Mouse (Mus musculus): ENCODE data around the gene Mettl23. TPM values are rescaled to one million over a fixed set of nuclear protein-coding genes. Genes with fewer than 3 reads are reported as not detected.
"Not testable (repeated sequence)": the region's sequence is repeated elsewhere in the genome, so short reads cannot be mapped to it uniquely, and the experiment has no call there.

The Mettl23 gene
- polyA plus RNA-seq, 1 experiment from 2014 or later = 88.5 TPM

GRCm38 (mm10) chr11:116840748-116841147 is 2.3 kb upstream of the Mettl23 start:
- Histone ChIP-seq H3K4me1 (replicated peaks; ENCODE audit: control insufficient read depth, insufficient read depth, low read length) (peaks cover 38% of the 10 kb centered on the region), H3K9ac (replicated peaks; ENCODE audit: low read depth, low read length) (peak overlapping the region; percentile 11; the same call in 1 of the 2 replicates), H3K4me2 (ENCODE audit: low read length) (peak overlapping the region; percentile 79), H3K9me3 (ENCODE audit: control insufficient read depth, low read length) (no peaks in the 10 kb centered on the region), H3K27me3 (replicated peaks; ENCODE audit: control insufficient read depth, insufficient read depth, low read length) (no peaks in the 10 kb centered on the region), H3K36me3 (ENCODE audit: control insufficient read depth, insufficient read depth) (peaks cover 23% of the 10 kb centered on the region), H3K4me3 (replicated peaks; ENCODE audit: low read length) (no peak overlapping the region), H3K27ac (ENCODE audit: low read length) (no peak overlapping the region)
- no peak for ATAC-seq
- WGBS = 85% methylated on average over 4 of the region's 4 CpGs

GRCm38 (mm10) chr11:116842531-116843260 is 382 bp upstream of the Mettl23 start:
- peak overlapping the region; percentile 83 for H3K4me3 ChIP-seq (replicated peaks; ENCODE audit: low read length)
- H3K4me1 ChIP-seq (replicated peaks; ENCODE audit: control insufficient read depth, insufficient read depth, low read length) = peaks cover 38% of the 10 kb centered on the region
- peak overlapping the region; percentile 95 for H3K27ac ChIP-seq (ENCODE audit: low read length)
- peaks cover 9% of the 10 kb centered on the region for H3K36me3 ChIP-seq (ENCODE audit: control insufficient read depth, insufficient read depth)
- no peaks in the 10 kb centered on the region for H3K9me3 ChIP-seq (ENCODE audit: control insufficient read depth, low read length)
- under 1% methylated on average over 69 of the region's 73 CpGs for WGBS
- H3K4me2 ChIP-seq (ENCODE audit: low read length) = peak overlapping the region; percentile 79
- no peaks in the 10 kb centered on the region for H3K27me3 ChIP-seq (replicated peaks; ENCODE audit: control insufficient read depth, insufficient read depth, low read length)
- H3K9ac ChIP-seq (replicated peaks; ENCODE audit: low read depth, low read length) = peak overlapping the region; percentile 88
- peak; percentile 71 for ATAC-seq

- WGBS = 86% methylated on average over 4 of the region's 4 CpGs
- H3K9me3 ChIP-seq (ENCODE audit: control insufficient read depth, low read length) = no peaks in the 10 kb centered on the region
- H3K4me3 ChIP-seq (replicated peaks; ENCODE audit: low read length) = no peak overlapping the region
- no peak for ATAC-seq
- H3K9ac ChIP-seq (replicated peaks; ENCODE audit: low read depth, low read length) = no peak overlapping the region
- H3K27ac ChIP-seq (ENCODE audit: low read length) = peak overlapping the region; percentile 43; the same call in 1 of the 2 replicates
- peaks cover 9% of the 10 kb centered on the region; the same call in 1 of the 2 replicates for H3K36me3 ChIP-seq (ENCODE audit: control insufficient read depth, insufficient read depth)
- H3K4me2 ChIP-seq (ENCODE audit: low read length) = no peak overlapping the region
- peaks cover 24% of the 10 kb centered on the region for H3K4me1 ChIP-seq (replicated peaks; ENCODE audit: control insufficient read depth, insufficient read depth, low read length)
- H3K27me3 ChIP-seq (replicated peaks; ENCODE audit: control insufficient read depth, insufficient read depth, low read length) = no peaks in the 10 kb centered on the region
These were observed 3.6 kb downstream of the Mettl23 start for GRCm38 (mm10) chr11:116846593-116847181.

- no peaks in the 10 kb centered on the region for H3K27me3 ChIP-seq (replicated peaks; ENCODE audit: control insufficient read depth, insufficient read depth, low read length)
- 89% methylated on average over 3 of the region's 3 CpGs for WGBS
- H3K27ac ChIP-seq (ENCODE audit: low read length) = no peak overlapping the region
- peaks cover 18% of the 10 kb centered on the region for H3K4me1 ChIP-seq (replicated peaks; ENCODE audit: control insufficient read depth, insufficient read depth, low read length)
- no peak overlapping the region for H3K9ac ChIP-seq (replicated peaks; ENCODE audit: low read depth, low read length)
- H3K9me3 ChIP-seq (ENCODE audit: control insufficient read depth, low read length) = no peaks in the 10 kb centered on the region
- no peak overlapping the region for H3K4me2 ChIP-seq (ENCODE audit: low read length)
- peaks cover 9% of the 10 kb centered on the region; the same call in 1 of the 2 replicates for H3K36me3 ChIP-seq (ENCODE audit: control insufficient read depth, insufficient read depth)
- ATAC-seq = no peak
- no peak overlapping the region for H3K4me3 ChIP-seq (replicated peaks; ENCODE audit: low read length)
These were observed 4.4 kb downstream of the Mettl23 start for GRCm38 (mm10) chr11:116847187-116848085.

- H3K27me3 ChIP-seq (replicated peaks; ENCODE audit: control insufficient read depth, insufficient read depth, low read length) = no peaks in the 10 kb centered on the region
- peaks cover 9% of the 10 kb centered on the region; the same call in 1 of the 2 replicates for H3K36me3 ChIP-seq (ENCODE audit: control insufficient read depth, insufficient read depth)
- H3K4me1 ChIP-seq (replicated peaks; ENCODE audit: control insufficient read depth, insufficient read depth, low read length) = peaks cover 18% of the 10 kb centered on the region
- no peak overlapping the region for H3K27ac ChIP-seq (ENCODE audit: low read length)
- H3K9ac ChIP-seq (replicated peaks; ENCODE audit: low read depth, low read length) = no peak overlapping the region
- no peak overlapping the region for H3K4me2 ChIP-seq (ENCODE audit: low read length)
- no peaks in the 10 kb centered on the region for H3K9me3 ChIP-seq (ENCODE audit: control insufficient read depth, low read length)
- ATAC-seq = no peak
- WGBS = 82% methylated on average over 5 of the region's 5 CpGs
- no peak overlapping the region for H3K4me3 ChIP-seq (replicated peaks; ENCODE audit: low read length)
These were observed 5.2 kb downstream of the Mettl23 start for GRCm38 (mm10) chr11:116848086-116848876.

- H3K27me3 ChIP-seq (replicated peaks; ENCODE audit: control insufficient read depth, insufficient read depth, low read length); H3K36me3 ChIP-seq (ENCODE audit: control insufficient read depth, insufficient read depth); H3K9ac ChIP-seq (replicated peaks; ENCODE audit: low read depth, low read length); H3K4me3 ChIP-seq (replicated peaks; ENCODE audit: low read length); ATAC-seq; H3K4me2 ChIP-seq (ENCODE audit: low read length); H3K27ac ChIP-seq (ENCODE audit: low read length); H3K9me3 ChIP-seq (ENCODE audit: control insufficient read depth, low read length): not testable (repeated sequence)
- 72% methylated on average over 2 of the region's 2 CpGs for WGBS
- peaks cover 18% of the 10 kb centered on the region for H3K4me1 ChIP-seq (replicated peaks; ENCODE audit: control insufficient read depth, insufficient read depth, low read length)
These were observed 5.8 kb downstream of the Mettl23 start for GRCm38 (mm10) chr11:116848877-116849178.

- no peak overlapping the region for H3K9ac ChIP-seq (replicated peaks; ENCODE audit: low read depth, low read length)
- no peaks in the 10 kb centered on the region for H3K27me3 ChIP-seq (replicated peaks; ENCODE audit: control insufficient read depth, insufficient read depth, low read length)
- H3K36me3 ChIP-seq (ENCODE audit: control insufficient read depth, insufficient read depth) = peaks cover 9% of the 10 kb centered on the region; the same call in 1 of the 2 replicates
- ATAC-seq = no peak
- no peaks in the 10 kb centered on the region for H3K9me3 ChIP-seq (ENCODE audit: control insufficient read depth, low read length)
- no peak overlapping the region for H3K4me3 ChIP-seq (replicated peaks; ENCODE audit: low read length)
- no peak overlapping the region for H3K4me2 ChIP-seq (ENCODE audit: low read length)
- H3K27ac ChIP-seq (ENCODE audit: low read length) = no peak overlapping the region
- peaks cover 16% of the 10 kb centered on the region for H3K4me1 ChIP-seq (replicated peaks; ENCODE audit: control insufficient read depth, insufficient read depth, low read length)
These were observed 6.5 kb downstream of the Mettl23 start for GRCm38 (mm10) chr11:116849587-116849986.

GRCm38 (mm10) chr11:116850085-116850484 is 7.0 kb downstream of the Mettl23 start:
- no peak overlapping the region for H3K27ac ChIP-seq (ENCODE audit: low read length)
- no peaks in the 10 kb centered on the region for H3K27me3 ChIP-seq (replicated peaks; ENCODE audit: control insufficient read depth, insufficient read depth, low read length)
- peaks cover 20% of the 10 kb centered on the region for H3K4me1 ChIP-seq (replicated peaks; ENCODE audit: control insufficient read depth, insufficient read depth, low read length)
- H3K36me3 ChIP-seq (ENCODE audit: control insufficient read depth, insufficient read depth) = peaks cover 9% of the 10 kb centered on the region; the same call in 1 of the 2 replicates
- H3K4me2 ChIP-seq (ENCODE audit: low read length) = peak overlapping the region; percentile 29; the same call in 1 of the 2 replicates
- H3K4me3 ChIP-seq (replicated peaks; ENCODE audit: low read length) = no peak overlapping the region
- H3K9ac ChIP-seq (replicated peaks; ENCODE audit: low read depth, low read length) = no peak overlapping the region
- WGBS = 45% methylated on average over 4 of the region's 4 CpGs
- H3K9me3 ChIP-seq (ENCODE audit: control insufficient read depth, low read length) = no peaks in the 10 kb centered on the region
- no peak for ATAC-seq

All from forebrain, embryonic 16.5 days (tissue).